Mouse (Mus musculus) MEL (cell line): Measurements from ENCODE around the gene Iqschfp. TPM values are rescaled to one million over a fixed set of nuclear protein-coding genes. Genes with fewer than 3 reads are reported as not detected.

Experiments used
- DNase-seq: peaks from one replicate; pipeline ENCODE4 v3.0.0; 2011; ENCODE audit warnings: low read depth, low spot score
- H3K27ac ChIP-seq: 2 replicates; pipeline ENCODE4 v1.5.1; 2012; ENCODE audit warnings: low read depth, mild to moderate bottlenecking, control low read depth, low read length, moderate library complexity; ENCODE audit not compliant: control insufficient read depth
- H3K27me3 ChIP-seq, 2 experiments: fragments of 150-350 bp in 1 of 2; sonication (generic) in 1 of 2; 2 replicates each; pipeline ENCODE4 v1.6.1; 2012; ENCODE audit warnings: low read length in 2 of 2, mild to moderate bottlenecking in 2 of 2, improper control_type of control experiment in 1 of 2, moderate library complexity in 1 of 2; ENCODE audit not compliant: insufficient read depth in 2 of 2, control insufficient read depth in 1 of 2
- H3K36me3 ChIP-seq, 2 experiments: 2 replicates each; pipeline ENCODE4 v1.6.1; 2012 to 2014; ENCODE audit warnings: low read length in 2 of 2, improper control_type of control experiment in 1 of 2, inconsistent platforms in 1 of 2, mild to moderate bottlenecking in 1 of 2; ENCODE audit not compliant: insufficient read depth in 2 of 2, control insufficient read depth in 1 of 2
- H3K4me1 ChIP-seq, 2 experiments: fragments of 150-350 bp in 1 of 2; sonication (generic) in 1 of 2; 2 replicates each; pipeline ENCODE4 v1.6.1; 2012; ENCODE audit warnings: low read length in 2 of 2, improper control_type of control experiment in 1 of 2, mild to moderate bottlenecking in 1 of 2; ENCODE audit not compliant: insufficient read depth in 2 of 2, control insufficient read depth in 1 of 2
- H3K4me3 ChIP-seq, 2 experiments: fragments of 150-350 bp in 1 of 2; sonication (generic) in 1 of 2; 2 replicates each; pipeline ENCODE4 v1.5.1; 2012; ENCODE audit warnings: low read depth in 2 of 2, low read length in 2 of 2, mild to moderate bottlenecking in 2 of 2, moderate library complexity in 2 of 2, control low read depth in 1 of 2, improper control_type of control experiment in 1 of 2; ENCODE audit not compliant: control insufficient read depth in 1 of 2, insufficient read depth in 1 of 2
- H3K79me2 ChIP-seq: 2 replicates; pipeline ENCODE4 v1.6.1; 2012; ENCODE audit warnings: mild to moderate bottlenecking, low read length, moderate library complexity; ENCODE audit not compliant: control insufficient read depth, poor library complexity, insufficient read depth
- H3K9ac ChIP-seq: 2 replicates; pipeline ENCODE4 v1.6.1; 2012; ENCODE audit warnings: low read depth, mild to moderate bottlenecking, control low read depth, low read length, moderate library complexity; ENCODE audit not compliant: control insufficient read depth, poor library complexity, severe bottlenecking
- H3K9me3 ChIP-seq: fragments of 150-350 bp; sonication (generic); replicated peaks from 2 replicates; pipeline ENCODE4 v1.6.1; 2012; ENCODE audit warnings: mild to moderate bottlenecking, low read length, improper control_type of control experiment, moderate library complexity; ENCODE audit not compliant: insufficient read depth
- CHD1 ChIP-seq: IDR thresholded peaks from 2 replicates; pipeline ENCODE4 v1.6.1; 2012; ENCODE audit warnings: low read depth, mild to moderate bottlenecking, inconsistent platforms, low read length, improper control_type of control experiment
- CHD2 ChIP-seq: IDR thresholded peaks from 2 replicates; pipeline ENCODE4 v1.6.1; 2011; ENCODE audit warnings: low read length, improper control_type of control experiment
- CTCF ChIP-seq, 3 experiments: IDR thresholded peaks in 2 of 3; conservative IDR thresholded peaks in 1 of 3; 2 replicates each; pipeline ENCODE4 v1.5.1; 2011 to 2012; ENCODE audit warnings: low read length in 3 of 3, low read depth in 2 of 3, mild to moderate bottlenecking in 2 of 3, improper control_type of control experiment in 1 of 3, inconsistent platforms in 1 of 3, mixed read lengths in 1 of 3, moderate library complexity in 1 of 3; ENCODE audit not compliant: control insufficient read depth in 1 of 3, insufficient read depth in 1 of 3, poor library complexity in 1 of 3, severe bottlenecking in 1 of 3
- E2F4 ChIP-seq: IDR thresholded peaks from 2 replicates; pipeline ENCODE4 v1.6.1; 2011; ENCODE audit warnings: low read depth, low read length, improper control_type of control experiment, borderline replicate concordance
- EP300 ChIP-seq, 2 experiments: IDR thresholded peaks; 2 replicates each; pipeline ENCODE4 v1.6.1; 2011; ENCODE audit warnings: improper control_type of control experiment in 2 of 2, low read length in 2 of 2, low read depth in 1 of 2, mild to moderate bottlenecking in 1 of 2
- GABPA ChIP-seq: IDR thresholded peaks from 2 replicates; pipeline ENCODE4 v1.6.1; 2012; ENCODE audit warnings: low read depth, mild to moderate bottlenecking, inconsistent platforms, low read length, improper control_type of control experiment, moderate library complexity
- GATA1 ChIP-seq: IDR thresholded peaks from 2 replicates; pipeline ENCODE4 v1.6.1; 2011; ENCODE audit warnings: low read depth, low read length, improper control_type of control experiment
- MAFK ChIP-seq: IDR thresholded peaks from 2 replicates; pipeline ENCODE4 v1.6.1; 2011; ENCODE audit warnings: low read depth, mild to moderate bottlenecking, low read length, improper control_type of control experiment, borderline replicate concordance
- MAX ChIP-seq: IDR thresholded peaks from 2 replicates; pipeline ENCODE4 v1.6.1; 2011; ENCODE audit warnings: low read length, improper control_type of control experiment
- MXI1 ChIP-seq: IDR thresholded peaks from 2 replicates; pipeline ENCODE4 v1.6.1; 2011; ENCODE audit warnings: mild to moderate bottlenecking, low read depth, low read length, improper control_type of control experiment
- NELFE ChIP-seq: IDR thresholded peaks from 2 replicates; pipeline ENCODE4 v1.6.1; 2011; ENCODE audit warnings: low read depth, low read length, improper control_type of control experiment
- NRF1 ChIP-seq: IDR thresholded peaks from 2 replicates; pipeline ENCODE4 v1.6.1; 2014; ENCODE audit warnings: low read depth, mild to moderate bottlenecking, inconsistent platforms, low read length, improper control_type of control experiment, moderate library complexity; ENCODE audit not compliant: poor library complexity, insufficient read depth, severe bottlenecking
- POLR2A ChIP-seq, 2 experiments: IDR thresholded peaks; 2 replicates each; pipeline ENCODE4 v1.6.1; 2011 to 2012; ENCODE audit warnings: low read length in 2 of 2, mild to moderate bottlenecking in 2 of 2, control low read depth in 1 of 2, improper control_type of control experiment in 1 of 2, low read depth in 1 of 2, moderate library complexity in 1 of 2; ENCODE audit not compliant: control insufficient read depth in 1 of 2, insufficient read depth in 1 of 2, poor library complexity in 1 of 2
- POLR2AphosphoS5 ChIP-seq: IDR thresholded peaks from 2 replicates; pipeline ENCODE4 v1.6.1; 2012; ENCODE audit warnings: low read depth, borderline replicate concordance, mild to moderate bottlenecking, inconsistent platforms, low read length, moderate library complexity, mixed read lengths
- SIN3A ChIP-seq: IDR thresholded peaks from 2 replicates; pipeline ENCODE4 v1.6.1; 2012; ENCODE audit warnings: low read length, improper control_type of control experiment, inconsistent platforms
- TBP ChIP-seq: IDR thresholded peaks from 2 replicates; pipeline ENCODE4 v1.8.0; 2011; ENCODE audit warnings: low read depth, low read length, improper control_type of control experiment
- USF1 ChIP-seq: IDR thresholded peaks from 2 replicates; pipeline ENCODE4 v1.6.1; 2014; ENCODE audit warnings: low read depth, mild to moderate bottlenecking, inconsistent platforms, low read length, improper control_type of control experiment, moderate library complexity
- ZC3H11A ChIP-seq: IDR thresholded peaks from 2 replicates; pipeline ENCODE4 v1.6.1; 2012; ENCODE audit warnings: low read depth, mild to moderate bottlenecking, inconsistent platforms, low read length, improper control_type of control experiment
- ZKSCAN1 ChIP-seq: IDR thresholded peaks from 2 replicates; pipeline ENCODE4 v1.6.1; 2012; ENCODE audit warnings: low read depth, mild to moderate bottlenecking, inconsistent platforms, low read length, improper control_type of control experiment, moderate library complexity
- ZMIZ1 ChIP-seq: IDR thresholded peaks from 2 replicates; pipeline ENCODE4 v1.6.1; 2012; ENCODE audit warnings: low read depth, mild to moderate bottlenecking, inconsistent platforms, low read length, improper control_type of control experiment, moderate library complexity
- polyA plus RNA-seq, 2 experiments: library from polyadenylated mRNA; stranded (reverse) in 1 of 2; unstranded in 1 of 2; fragments of >175 nt in 1 of 2; fragments of >200 nt in 1 of 2; gene quantifications; 2 replicates each; pipeline versions ENCODE4 v1.2.1 to v1.2.4; 2012; ENCODE audit warnings: low replicate concordance in 2 of 2, low read depth in 1 of 2; ENCODE audit not compliant: insufficient read length in 2 of 2, insufficient read depth in 1 of 2, missing spikeins in 1 of 2
- total RNA-seq: library from RNA; depleted of rRNA; stranded (reverse); fragments of 300-350 nt; gene quantifications from 2 replicates; pipeline ENCODE4 v1.2.3, GENCODE M21; 2012

Iqschfp gene
- total and polyA plus RNA-seq, 3 experiments: not detected

DNA sequence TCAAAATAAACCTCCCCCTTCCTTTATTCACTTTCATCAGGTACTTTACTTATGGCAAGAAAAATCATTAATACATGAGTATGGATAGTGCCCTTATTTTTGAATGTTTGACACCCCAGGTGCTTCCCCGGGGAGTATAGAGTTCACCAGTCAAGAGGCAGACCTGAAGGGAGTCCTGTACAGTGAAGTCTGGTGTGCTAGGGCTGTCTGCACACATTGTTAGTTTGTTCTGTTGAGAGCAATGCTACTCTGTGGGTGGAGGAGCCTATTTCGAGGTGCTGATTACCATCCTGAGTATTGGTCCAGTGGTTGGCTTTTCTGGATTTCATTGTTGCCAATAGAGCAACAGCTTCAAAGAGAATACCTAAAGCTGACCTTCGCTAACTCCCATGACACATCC lies 26.1 kb downstream of the Iqschfp start:
- Histone ChIP-seq H3K79me2 (no peaks in the 10 kb centered on the region), H3K27ac (no peak overlapping the region), H3K4me1 (no peaks in the 10 kb centered on the region), H3K9ac (no peak overlapping the region), H3K36me3 (no peaks in the 10 kb centered on the region), H3K9me3 (no peaks in the 10 kb centered on the region), H3K4me3 (no peak overlapping the region), H3K27me3 (no peaks in the 10 kb centered on the region)
- DNase-seq: no peak
- TF ChIP-seq POLR2A (IDR thresholded peaks at IDR 0.05; ENCODE audit: control insufficient read depth in 1 of 2, insufficient read depth in 1 of 2, low read depth in 1 of 2, low read length in 2 of 2, poor library complexity in 1 of 2): no peak
- TF ChIP-seq CHD2: no peak
- no peak for TF ChIP-seq EP300 (IDR thresholded peaks at IDR 0.05; ENCODE audit: low read depth in 1 of 2, low read length in 2 of 2)
- no peak for TF ChIP-seq CHD1
- TF ChIP-seq NELFE: no peak

DNA sequence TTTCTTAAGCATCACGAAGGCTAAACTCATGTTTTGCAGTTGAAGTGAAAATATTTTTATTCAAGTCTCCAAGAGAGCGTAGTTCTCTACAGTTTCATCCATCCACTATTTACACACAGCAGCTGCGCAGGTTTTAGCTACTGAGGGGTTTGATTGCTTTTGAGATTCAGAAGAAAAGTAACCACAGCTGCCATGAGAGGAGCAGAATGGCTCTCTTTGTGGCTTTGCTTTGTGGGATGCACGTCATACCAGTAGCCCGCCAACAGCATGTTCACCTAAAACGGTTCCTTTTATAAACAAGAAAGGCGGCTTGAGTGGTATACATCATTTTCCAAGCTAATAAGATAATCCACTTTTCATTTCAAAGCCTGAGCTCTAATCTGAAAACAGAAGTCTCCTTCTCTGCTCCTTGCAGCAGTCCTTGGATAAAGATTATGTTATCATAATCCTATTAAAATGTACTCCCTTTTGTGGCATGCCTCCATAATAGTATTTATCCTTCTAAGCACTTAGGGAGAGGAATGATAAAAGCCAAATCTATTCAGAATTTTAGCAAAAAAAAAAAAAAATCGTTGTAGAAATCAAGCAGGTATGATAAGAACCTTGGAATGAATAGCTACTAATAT lies 26.7 kb downstream of the Iqschfp start:
- no peaks in the 10 kb centered on the region for H3K79me2 ChIP-seq
- TF ChIP-seq ZMIZ1 (no peak), GABPA (no peak), E2F4 (no peak), MAX (no peak), ZKSCAN1 (no peak), USF1 (no peak), ZC3H11A (no peak)
- no peaks in the 10 kb centered on the region for H3K36me3 ChIP-seq
- H3K4me3 ChIP-seq: no peak overlapping the region
- no peak overlapping the region for H3K27ac ChIP-seq
- H3K9me3 ChIP-seq: no peaks in the 10 kb centered on the region
- H3K4me1 ChIP-seq: no peaks in the 10 kb centered on the region
- H3K27me3 ChIP-seq: no peaks in the 10 kb centered on the region
- no peak overlapping the region for H3K9ac ChIP-seq
- no peak for DNase-seq

DNA sequence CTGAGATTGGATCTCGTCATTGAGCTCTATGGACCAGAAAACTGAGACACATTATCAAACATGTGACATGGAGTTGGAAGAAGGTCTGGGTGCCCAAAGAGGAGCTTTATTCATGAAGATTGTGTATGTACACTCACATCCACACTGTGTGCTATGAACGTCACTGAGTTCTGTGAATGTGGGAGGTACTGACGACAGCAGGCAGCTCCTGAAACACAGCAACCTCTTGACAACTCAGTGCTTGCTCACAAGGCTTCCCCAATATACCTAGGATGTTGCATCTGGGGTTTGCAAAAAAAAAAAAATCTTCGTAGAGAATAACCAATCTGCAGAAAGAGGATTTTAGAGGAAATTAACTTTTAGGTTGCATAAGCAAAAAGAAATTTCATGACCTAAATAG lies 31.1 kb downstream of the Iqschfp start:
- no peaks in the 10 kb centered on the region for H3K4me1 ChIP-seq
- H3K4me3 ChIP-seq: no peak overlapping the region
- no peaks in the 10 kb centered on the region for H3K27me3 ChIP-seq
- H3K79me2 ChIP-seq: no peaks in the 10 kb centered on the region
- no peak overlapping the region for H3K9ac ChIP-seq
- no peaks in the 10 kb centered on the region for H3K36me3 ChIP-seq
- no peaks in the 10 kb centered on the region for H3K9me3 ChIP-seq
- TF ChIP-seq TBP (no peak), MAFK (no peak), NRF1 (no peak), CHD2 (no peak), CTCF (IDR thresholded peaks at IDR 0.05 in 2 of 3, conservative IDR thresholded peaks at IDR 0.05 in 1 of 3; ENCODE audit: control insufficient read depth in 1 of 3, insufficient read depth in 1 of 3, low read depth in 2 of 3, low read length in 3 of 3, poor library complexity in 1 of 3, severe bottlenecking in 1 of 3) (no peak), POLR2AphosphoS5 (no peak), ZKSCAN1 (no peak), GATA1 (no peak), MXI1 (no peak), ZMIZ1 (no peak), SIN3A (no peak)
- no peak for DNase-seq
- H3K27ac ChIP-seq: no peak overlapping the region
